Mouse (Mus musculus) midbrain, embryonic 14.5 days (tissue): ENCODE data around the gene Nptx1. TPM values are rescaled to one million over a fixed set of nuclear protein-coding genes. Genes with fewer than 3 reads are reported as not detected.

ENCODE experiments used
- ATAC-seq: fragments of 200-750 bp; cut with Nextera tagmentation; 2 replicates; pipeline ENCODE4 v1.8.0; 2017; ENCODE audit warnings: moderate number of reproducible peaks, moderate library complexity; ENCODE audit not compliant: low FRiP score, low TSS enrichment
- DNase-seq: peaks from one replicate; pipeline ENCODE4 v3.0.0-alpha.2; 2015
- H3K27ac ChIP-seq: fragments of 300-500 bp; sonication (generic); replicated peaks from 2 replicates; pipeline ENCODE4 v1.5.1; 2014; ENCODE audit warnings: mild to moderate bottlenecking, low read depth, low read length, moderate library complexity
- H3K27me3 ChIP-seq: fragments of 300-500 bp; sonication (generic); 2 replicates; pipeline ENCODE4 v1.6.1; 2014; ENCODE audit warnings: low read length, control low read depth, mixed read lengths; ENCODE audit not compliant: control insufficient read depth, insufficient read depth
- H3K36me3 ChIP-seq: fragments of 300-500 bp; sonication (generic); 2 replicates; pipeline ENCODE4 v1.6.1; 2014; ENCODE audit warnings: low read length, control low read depth; ENCODE audit not compliant: control insufficient read depth, insufficient read depth
- H3K4me1 ChIP-seq: fragments of 300-500 bp; sonication (generic); 2 replicates; pipeline ENCODE4 v1.6.1; 2014; ENCODE audit warnings: mild to moderate bottlenecking, antibody characterized with exemption, low read length, control low read depth; ENCODE audit not compliant: control insufficient read depth, insufficient read depth
- H3K4me2 ChIP-seq: fragments of 300-500 bp; sonication (generic); 2 replicates; pipeline ENCODE4 v1.6.1; 2014; ENCODE audit warnings: mild to moderate bottlenecking, low read length, moderate library complexity
- H3K4me3 ChIP-seq: fragments of 300-500 bp; sonication (generic); replicated peaks from 2 replicates; pipeline ENCODE4 v1.5.1; 2014; ENCODE audit warnings: low read depth, low read length
- H3K9ac ChIP-seq: fragments of 300-500 bp; sonication (generic); replicated peaks from 2 replicates; pipeline ENCODE4 v1.6.1; 2014; ENCODE audit warnings: mild to moderate bottlenecking, low read length, moderate library complexity
- H3K9me3 ChIP-seq: fragments of 300-500 bp; sonication (generic); 2 replicates; pipeline ENCODE4 v1.6.1; 2016; ENCODE audit warnings: low read length, control low read depth, mixed read lengths; ENCODE audit not compliant: control insufficient read depth
- WGBS: fragments of 180-500 bp; shearing (Covaris S2); extraction: QIAGEN DNeasy Blood & Tissue Kit; methylation state at CpG from one replicate; pipeline ENCODE4 v1.1.7; 2014; 5-methylcytosine and 5-hydroxymethylcytosine counted together
- polyA plus RNA-seq: library from polyadenylated mRNA; unstranded; fragments of >200 nt; fragmentation: Nextera tagmentation; extraction: Ambion mirVana; gene quantifications from 2 replicates; pipeline ENCODE4 v1.2.1, GENCODE M21; 2014

The Nptx1 gene
- polyA plus RNA-seq, 1 experiment from 2014 or later: 10.1 TPM

GRCm38 (mm10) chr11:119547951-119548591 is 518 bp upstream of the Nptx1 start:
- peaks cover 39% of the 10 kb centered on the region for H3K4me1 ChIP-seq
- peak overlapping the region; percentile 64 for H3K27ac ChIP-seq
- DNase-seq (peak; percentile 53), ATAC-seq (no peak; the same call in 1 of the 2 replicates)
- 1% methylated on average over 39 of the region's 39 CpGs for WGBS
- H3K9ac ChIP-seq: peak overlapping the region; percentile 72
- no peaks in the 10 kb centered on the region for H3K9me3 ChIP-seq
- H3K4me2 ChIP-seq: peak overlapping the region; percentile 98
- peak overlapping the region; percentile 67 for H3K4me3 ChIP-seq
- H3K36me3 ChIP-seq: no peaks in the 10 kb centered on the region
- peaks cover 35% of the 10 kb centered on the region for H3K27me3 ChIP-seq

DNA sequence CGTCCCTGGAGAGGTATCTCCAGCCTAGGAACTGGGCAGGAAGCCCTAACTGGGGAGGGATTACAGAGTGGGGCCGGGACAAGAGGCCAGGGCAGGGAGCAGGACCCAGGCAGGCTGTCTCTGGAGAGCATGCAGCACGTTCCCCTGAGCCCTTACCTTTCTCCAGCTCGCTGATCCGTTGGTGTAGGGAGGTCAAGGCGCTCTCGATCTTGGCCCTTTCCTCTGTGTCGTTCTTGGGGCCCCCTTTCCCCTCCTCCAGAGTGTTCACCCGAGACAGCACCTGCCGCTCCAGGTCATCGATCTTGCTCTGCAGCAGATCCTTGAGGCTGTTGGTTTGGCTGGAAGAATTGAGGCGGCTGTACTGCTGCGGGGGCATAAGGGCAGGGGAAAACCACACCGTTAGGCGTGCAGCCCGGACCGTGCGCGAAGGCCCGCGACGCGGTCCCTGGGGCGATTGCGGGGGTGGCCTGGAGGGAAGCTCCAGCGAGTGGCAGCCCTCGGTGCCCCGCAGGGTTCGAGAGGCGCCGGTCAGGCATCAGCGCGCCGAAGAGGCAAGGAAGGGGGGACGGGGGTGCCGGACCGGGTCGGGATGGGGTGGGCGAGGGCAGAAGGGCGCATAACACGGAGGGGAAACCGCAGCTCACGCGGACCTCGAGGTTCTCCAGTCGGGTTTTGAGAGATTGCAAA is 914 bp downstream of the Nptx1 start:
- ATAC-seq (no peak), DNase-seq (peak; percentile 29)
- H3K27me3 ChIP-seq: peaks cover 32% of the 10 kb centered on the region
- H3K4me2 ChIP-seq: peak overlapping the region; percentile 98
- no peak overlapping the region for H3K27ac ChIP-seq
- H3K36me3 ChIP-seq: no peaks in the 10 kb centered on the region
- peak overlapping the region; percentile 67 for H3K4me3 ChIP-seq
- H3K4me1 ChIP-seq: peaks cover 39% of the 10 kb centered on the region
- H3K9ac ChIP-seq: peak overlapping the region; percentile 72
- no peaks in the 10 kb centered on the region for H3K9me3 ChIP-seq
- WGBS: under 1% methylated on average over 46 of the region's 46 CpGs

DNA sequence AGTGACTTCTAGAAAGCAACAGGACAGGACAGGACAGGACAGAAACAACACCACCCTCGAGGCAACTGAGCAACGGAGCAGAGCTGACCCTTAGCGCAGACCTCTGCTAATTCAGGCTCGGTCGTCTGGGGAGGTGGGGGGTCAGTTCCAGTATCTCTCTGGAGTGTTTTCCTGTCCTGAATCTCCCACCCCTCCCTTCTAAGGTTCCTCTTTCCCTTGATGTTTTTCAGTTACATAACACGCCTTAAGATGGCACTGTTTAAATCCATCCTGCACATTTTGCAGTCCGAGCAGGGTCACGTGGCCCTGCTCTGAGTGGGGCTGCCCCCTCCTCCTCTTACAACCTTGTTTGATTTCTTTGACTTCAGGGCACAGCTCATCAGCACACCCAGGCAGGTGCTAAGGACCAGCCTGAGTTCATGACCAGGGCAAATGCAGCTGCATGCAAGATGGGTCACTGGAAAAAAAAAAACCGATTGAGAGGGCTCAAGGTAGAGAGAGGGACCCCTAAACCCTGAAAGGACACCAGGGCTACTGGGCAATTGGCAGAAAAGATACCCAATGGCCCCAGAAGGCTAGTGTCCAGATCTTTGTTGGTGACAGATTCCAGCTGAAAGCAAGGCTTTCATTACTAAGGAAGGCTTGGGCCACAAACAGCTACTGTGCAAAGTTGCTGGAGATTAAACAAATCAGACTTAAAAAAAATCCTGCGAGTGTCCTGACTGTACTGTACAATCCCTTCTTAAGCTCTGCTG is 1.6 kb downstream of the Nptx1 start:
- H3K9me3 ChIP-seq: no peaks in the 10 kb centered on the region
- 5% methylated on average over 10 of the region's 10 CpGs for WGBS
- peak overlapping the region; percentile 67 for H3K4me3 ChIP-seq
- H3K27ac ChIP-seq: no peak overlapping the region
- DNase-seq: peak; percentile 76
- H3K27me3 ChIP-seq: peaks cover 30% of the 10 kb centered on the region
- ATAC-seq: no peak
- peaks cover 33% of the 10 kb centered on the region for H3K4me1 ChIP-seq
- H3K9ac ChIP-seq: peak overlapping the region; percentile 72; the same call in 1 of the 2 replicates
- no peaks in the 10 kb centered on the region for H3K36me3 ChIP-seq
- H3K4me2 ChIP-seq: peak overlapping the region; percentile 98

GRCm38 (mm10) chr11:119545281-119545680 is 2.3 kb downstream of the Nptx1 start:
- ATAC-seq (no peak), DNase-seq (no peak)
- no peaks in the 10 kb centered on the region for H3K9me3 ChIP-seq
- no peaks in the 10 kb centered on the region for H3K36me3 ChIP-seq
- H3K4me3 ChIP-seq: peak overlapping the region; percentile 67
- peaks cover 24% of the 10 kb centered on the region for H3K27me3 ChIP-seq
- peaks cover 30% of the 10 kb centered on the region for H3K4me1 ChIP-seq
- H3K4me2 ChIP-seq: peak overlapping the region; percentile 98
- H3K27ac ChIP-seq: no peak overlapping the region
- 37% methylated on average over 3 of the region's 3 CpGs for WGBS
- H3K9ac ChIP-seq: no peak overlapping the region; the same call in 1 of the 2 replicates

DNA sequence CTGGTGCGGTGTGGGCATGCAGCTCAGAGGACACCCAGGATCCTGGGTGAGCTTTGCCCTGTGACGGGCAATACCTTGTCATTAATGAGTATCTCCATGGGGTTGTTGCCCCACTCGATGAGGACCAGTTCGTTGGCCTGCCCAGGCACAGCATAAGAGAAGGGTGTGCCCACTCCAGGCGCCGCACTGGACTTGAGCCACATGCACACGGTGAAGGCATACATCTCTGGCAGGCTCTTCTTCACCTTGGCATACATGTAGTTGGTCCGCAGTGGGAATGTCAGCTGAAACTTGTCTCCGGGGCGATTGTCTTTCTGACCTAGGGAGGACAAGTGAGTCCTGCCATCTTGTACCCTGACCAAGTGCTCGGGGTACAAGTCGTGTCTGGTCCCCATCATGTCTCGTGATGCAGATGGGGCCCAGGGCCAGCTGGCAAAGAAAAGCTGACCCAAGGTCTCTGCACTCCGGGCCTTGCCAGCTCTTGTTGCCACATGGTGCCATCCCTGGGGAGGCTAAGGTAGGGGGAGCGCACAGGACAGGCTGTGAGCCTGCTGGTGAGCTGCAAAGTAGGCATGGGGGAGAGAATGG is 2.9 kb downstream of the Nptx1 start:
- DNase-seq: no peak
- ATAC-seq: no peak
- Histone ChIP-seq H3K4me1 (peaks cover 30% of the 10 kb centered on the region), H3K4me3 (peak overlapping the region; percentile 67; the same call in 1 of the 2 replicates), H3K9ac (no peak overlapping the region), H3K27me3 (peaks cover 20% of the 10 kb centered on the region), H3K27ac (no peak overlapping the region), H3K9me3 (no peaks in the 10 kb centered on the region), H3K4me2 (peak overlapping the region; percentile 98), H3K36me3 (no peaks in the 10 kb centered on the region)
- 82% methylated on average over 15 of the region's 15 CpGs for WGBS

DNA sequence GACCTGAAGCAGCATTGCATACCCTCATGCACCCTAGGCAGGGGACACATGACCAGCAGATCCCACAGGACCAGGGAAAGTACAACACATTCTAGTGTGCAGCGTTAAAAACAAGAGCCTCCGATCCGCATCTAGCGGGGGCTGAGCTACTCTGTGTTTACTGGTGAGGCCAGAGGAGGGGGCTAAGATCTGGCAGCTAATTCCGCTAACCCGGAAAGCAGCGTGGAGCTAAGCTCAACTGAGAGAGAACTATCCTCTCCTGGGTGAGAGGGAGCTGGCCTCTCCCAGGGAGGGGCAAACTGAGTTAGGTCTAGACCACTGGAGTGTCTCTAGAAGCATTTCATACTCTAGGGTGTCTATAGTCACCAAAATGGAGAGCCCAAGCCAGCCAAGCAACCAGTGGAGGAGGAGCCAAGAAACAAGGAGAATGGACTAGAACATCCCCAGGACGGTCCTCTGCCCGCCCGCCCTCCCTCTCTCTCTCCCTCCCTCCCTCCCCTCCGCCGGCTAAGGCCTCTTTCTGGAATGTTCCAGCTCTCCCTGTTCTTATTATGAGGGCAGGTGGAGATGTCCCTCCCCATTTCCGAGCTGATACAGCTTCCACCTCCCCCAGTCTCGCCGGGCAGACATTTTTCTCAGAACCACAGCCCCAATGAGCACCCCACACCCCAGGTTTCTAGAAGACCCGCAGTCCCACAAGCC is 3.6 kb downstream of the Nptx1 start:
- H3K4me1 ChIP-seq: peaks cover 25% of the 10 kb centered on the region
- DNase-seq: no peak
- no peaks in the 10 kb centered on the region for H3K9me3 ChIP-seq
- H3K27me3 ChIP-seq: peaks cover 14% of the 10 kb centered on the region
- WGBS: 50% methylated on average over 16 of the region's 16 CpGs
- H3K36me3 ChIP-seq: no peaks in the 10 kb centered on the region
- ATAC-seq: no peak
- H3K4me3 ChIP-seq: no peak overlapping the region
- H3K4me2 ChIP-seq: peak overlapping the region; percentile 98
- H3K9ac ChIP-seq: no peak overlapping the region
- no peak overlapping the region for H3K27ac ChIP-seq

GRCm38 (mm10) chr11:119542886-119543285 is 4.7 kb downstream of the Nptx1 start:
- WGBS: 77% methylated on average over 5 of the region's 5 CpGs
- H3K36me3 ChIP-seq: no peaks in the 10 kb centered on the region
- H3K9ac ChIP-seq: no peak overlapping the region
- H3K27ac ChIP-seq: no peak overlapping the region
- peaks cover 15% of the 10 kb centered on the region; the same call in 1 of the 2 replicates for H3K4me1 ChIP-seq
- no peaks in the 10 kb centered on the region for H3K9me3 ChIP-seq
- DNase-seq: no peak
- H3K27me3 ChIP-seq: peaks cover 12% of the 10 kb centered on the region
- no peak overlapping the region for H3K4me2 ChIP-seq
- no peak for ATAC-seq
- H3K4me3 ChIP-seq: no peak overlapping the region

GRCm38 (mm10) chr11:119542371-119542770 is 5.2 kb downstream of the Nptx1 start:
- Histone ChIP-seq H3K27ac (no peak overlapping the region), H3K4me2 (no peak overlapping the region), H3K36me3 (no peaks in the 10 kb centered on the region), H3K4me1 (peaks cover 13% of the 10 kb centered on the region; the same call in 1 of the 2 replicates), H3K4me3 (no peak overlapping the region), H3K9ac (no peak overlapping the region), H3K27me3 (peaks cover 12% of the 10 kb centered on the region), H3K9me3 (no peaks in the 10 kb centered on the region)
- ATAC-seq (no peak), DNase-seq (no peak)
- 58% methylated on average over 9 of the region's 9 CpGs for WGBS
